Mouse (Mus musculus) heart, embryonic 10.5 days (tissue): ENCODE results near the gene Tle2. TPM values are rescaled to one million over a fixed set of nuclear protein-coding genes. Genes with fewer than 3 reads are reported as not detected.

ENCODE experiments used
- DNase-seq: peaks from one replicate; pipeline ENCODE4 v3.0.0-alpha.2; 2017; ENCODE audit warnings: low spot score
- H3K27ac ChIP-seq: fragments of 300-500 bp; sonication (generic); 2 replicates; pipeline ENCODE4 v1.5.1; 2016; ENCODE audit warnings: mild to moderate bottlenecking
- H3K27me3 ChIP-seq: fragments of 300-500 bp; sonication (generic); 2 replicates; pipeline ENCODE4 v1.6.1; 2016; ENCODE audit warnings: mild to moderate bottlenecking; ENCODE audit not compliant: poor library complexity, insufficient read depth, severe bottlenecking
- H3K36me3 ChIP-seq: fragments of 300-500 bp; sonication (generic); 2 replicates; pipeline ENCODE4 v1.6.1; 2016; ENCODE audit warnings: mild to moderate bottlenecking, moderate library complexity
- H3K4me1 ChIP-seq: fragments of 300-500 bp; sonication (generic); 2 replicates; pipeline ENCODE4 v1.6.1; 2016; ENCODE audit warnings: mild to moderate bottlenecking
- H3K4me3 ChIP-seq: fragments of 300-500 bp; sonication (generic); 2 replicates; pipeline ENCODE4 v1.5.1; 2016; ENCODE audit warnings: mild to moderate bottlenecking, moderate library complexity
- H3K9me3 ChIP-seq: fragments of 300-500 bp; sonication (generic); 2 replicates; pipeline ENCODE4 v1.6.1; 2016; ENCODE audit warnings: mild to moderate bottlenecking, moderate library complexity
- WGBS: fragments of 180-500 bp; shearing (Covaris S2); methylation state at CpG from one replicate; pipeline ENCODE4 v1.1.7; 2016; 5-methylcytosine and 5-hydroxymethylcytosine counted together
- polyA plus RNA-seq: library from polyadenylated mRNA; unstranded; fragments of >200 nt; fragmentation: Nextera tagmentation; extraction: Ambion mirVana; gene quantifications from 2 replicates; pipeline ENCODE4 v1.2.1, GENCODE M21; 2016

Tle2 gene
- polyA plus RNA-seq, 1 experiment from 2014 or later, result 18.3 TPM

- WGBS, result 1% methylated on average over 93 of the region's 93 CpGs
- Histone ChIP-seq H3K36me3 (peaks cover 15% of the 10 kb centered on the region), H3K27me3 (no peaks in the 10 kb centered on the region), H3K9me3 (no peaks in the 10 kb centered on the region), H3K27ac (peak overlapping the region; percentile 93), H3K4me3 (peak overlapping the region; percentile 96), H3K4me1 (peaks cover 40% of the 10 kb centered on the region)
- DNase-seq, result peak; percentile 85
These were observed 29.8 kb upstream of the Tle2 start for GRCm38 (mm10) chr10:81544296-81545160.

- peak within 1 kb of the TSS; percentile 96 for H3K4me3 ChIP-seq
- 2% methylated on average over 59 of the region's 59 CpGs for WGBS
- peaks cover 9% of the 10 kb centered on the region for H3K36me3 ChIP-seq
- H3K4me1 ChIP-seq, result peaks cover 40% of the 10 kb centered on the region
- DNase-seq, result peak; percentile 99
- peak within 1 kb of the TSS; percentile 93 for H3K27ac ChIP-seq
- no peaks in the 10 kb centered on the region for H3K27me3 ChIP-seq
- no peaks in the 10 kb centered on the region for H3K9me3 ChIP-seq
These were observed 29.1 kb upstream of the Tle2 start, which contains the start of gene Gna11 for GRCm38 (mm10) chr10:81545161-81545747. Gna11 (minus strand) TSS chr10:81545190.

GRCm38 (mm10) chr10:81546332-81546731, 28.0 kb upstream of the Tle2 start:
- WGBS, result 50% methylated on average over 5 of the region's 5 CpGs
- Histone ChIP-seq H3K4me1 (peaks cover 38% of the 10 kb centered on the region), H3K27ac (peak overlapping the region; percentile 25; the same call in 1 of the 2 replicates)

GRCm38 (mm10) chr10:81546788-81547571, 27.4 kb upstream of the Tle2 start:
- no peaks in the 10 kb centered on the region for H3K9me3 ChIP-seq
- no peak overlapping the region for H3K27ac ChIP-seq
- 90% methylated on average over 13 of the region's 13 CpGs for WGBS
- peaks cover 37% of the 10 kb centered on the region for H3K4me1 ChIP-seq
- H3K4me3 ChIP-seq, result no peak overlapping the region
- no peaks in the 10 kb centered on the region for H3K27me3 ChIP-seq
- DNase-seq, result no peak
- H3K36me3 ChIP-seq, result peaks cover 7% of the 10 kb centered on the region; the same call in 1 of the 2 replicates

More at GRCm38 (mm10) chr10:81546332-81546731, 28.0 kb upstream of the Tle2 start:
- H3K27me3 ChIP-seq, result no peaks in the 10 kb centered on the region
- peaks cover 7% of the 10 kb centered on the region; the same call in 1 of the 2 replicates for H3K36me3 ChIP-seq
- no peak for DNase-seq
- no peak overlapping the region for H3K4me3 ChIP-seq
- no peaks in the 10 kb centered on the region for H3K9me3 ChIP-seq

GRCm38 (mm10) chr10:81548944-81549343, 25.4 kb upstream of the Tle2 start:
- Histone ChIP-seq H3K27ac (no peak overlapping the region), H3K4me3 (no peak overlapping the region), H3K4me1 (peaks cover 18% of the 10 kb centered on the region), H3K36me3 (no peaks in the 10 kb centered on the region), H3K27me3 (no peaks in the 10 kb centered on the region), H3K9me3 (peaks cover 3% of the 10 kb centered on the region; the same call in 1 of the 2 replicates)
- DNase-seq, result no peak
- 64% methylated on average over 5 of the region's 5 CpGs for WGBS

- Histone ChIP-seq H3K36me3 (no peaks in the 10 kb centered on the region), H3K4me1 (peaks cover 13% of the 10 kb centered on the region), H3K27me3 (no peaks in the 10 kb centered on the region), H3K27ac (no peak overlapping the region), H3K4me3 (no peak overlapping the region), H3K9me3 (peaks cover 3% of the 10 kb centered on the region; the same call in 1 of the 2 replicates)
- peak; percentile 89 for DNase-seq
- WGBS, result 8% methylated on average over 7 of the region's 7 CpGs
These were observed 24.1 kb upstream of the Tle2 start for GRCm38 (mm10) chr10:81550257-81550656.

GRCm38 (mm10) chr10:81551597-81552102, 22.7 kb upstream of the Tle2 start:
- peaks cover 3% of the 10 kb centered on the region; the same call in 1 of the 2 replicates for H3K9me3 ChIP-seq
- WGBS, result 6% methylated on average over 12 of the region's 12 CpGs

GRCm38 (mm10) chr10:81553232-81553631, 21.1 kb upstream of the Tle2 start:
- no peak for DNase-seq
- H3K27ac ChIP-seq, result no peak overlapping the region
- H3K9me3 ChIP-seq, result peaks cover 3% of the 10 kb centered on the region; the same call in 1 of the 2 replicates
- no peaks in the 10 kb centered on the region for H3K36me3 ChIP-seq
- no peaks in the 10 kb centered on the region for H3K27me3 ChIP-seq
- WGBS, result 81% methylated on average over 5 of the region's 5 CpGs
- H3K4me1 ChIP-seq, result peaks cover 7% of the 10 kb centered on the region; the same call in 1 of the 2 replicates
- no peak overlapping the region for H3K4me3 ChIP-seq

More at GRCm38 (mm10) chr10:81551597-81552102, 22.7 kb upstream of the Tle2 start:
- no peaks in the 10 kb centered on the region for H3K36me3 ChIP-seq
- 0 out of 2 replicates have a peak overlapping the region, but pooled peaks have one; percentile 2 for H3K27ac ChIP-seq
- H3K4me3 ChIP-seq, result no peak overlapping the region
- DNase-seq, result peak; percentile 92
- H3K27me3 ChIP-seq, result no peaks in the 10 kb centered on the region
- peaks cover 7% of the 10 kb centered on the region; the same call in 1 of the 2 replicates for H3K4me1 ChIP-seq

GRCm38 (mm10) chr10:81553807-81554755, 20.3 kb upstream of the Tle2 start:
- no peaks in the 10 kb centered on the region for H3K36me3 ChIP-seq
- peaks cover 10% of the 10 kb centered on the region for H3K4me1 ChIP-seq
- WGBS, result 78% methylated on average over 6 of the region's 6 CpGs
- no peak overlapping the region for H3K27ac ChIP-seq
- H3K9me3 ChIP-seq, result peaks cover 3% of the 10 kb centered on the region; the same call in 1 of the 2 replicates
- H3K4me3 ChIP-seq, result no peak overlapping the region
- DNase-seq, result no peak
- no peaks in the 10 kb centered on the region for H3K27me3 ChIP-seq

- 63% methylated on average over 3 of the region's 3 CpGs for WGBS
- no peak overlapping the region for H3K4me3 ChIP-seq
- H3K36me3 ChIP-seq, result peaks cover 6% of the 10 kb centered on the region
- no peak for DNase-seq
- H3K9me3 ChIP-seq, result peaks cover 3% of the 10 kb centered on the region; the same call in 1 of the 2 replicates
- H3K27me3 ChIP-seq, result no peaks in the 10 kb centered on the region
- no peak overlapping the region for H3K27ac ChIP-seq
- peaks cover 26% of the 10 kb centered on the region for H3K4me1 ChIP-seq
These were observed 18.1 kb upstream of the Tle2 start for GRCm38 (mm10) chr10:81556282-81556681.

- Histone ChIP-seq H3K4me1 (peaks cover 28% of the 10 kb centered on the region), H3K4me3 (no peak overlapping the region), H3K27me3 (no peaks in the 10 kb centered on the region), H3K36me3 (peaks cover 17% of the 10 kb centered on the region), H3K27ac (no peak overlapping the region), H3K9me3 (peaks cover 3% of the 10 kb centered on the region; the same call in 1 of the 2 replicates)
- WGBS, result 32% methylated on average over 1 of the region's 1 CpGs
- no peak for DNase-seq
These were observed 16.9 kb upstream of the Tle2 start for GRCm38 (mm10) chr10:81557491-81557890.
